Comparison of ENCODE assay signal across 8 mouse cellular contexts in the genomic region with DNA sequence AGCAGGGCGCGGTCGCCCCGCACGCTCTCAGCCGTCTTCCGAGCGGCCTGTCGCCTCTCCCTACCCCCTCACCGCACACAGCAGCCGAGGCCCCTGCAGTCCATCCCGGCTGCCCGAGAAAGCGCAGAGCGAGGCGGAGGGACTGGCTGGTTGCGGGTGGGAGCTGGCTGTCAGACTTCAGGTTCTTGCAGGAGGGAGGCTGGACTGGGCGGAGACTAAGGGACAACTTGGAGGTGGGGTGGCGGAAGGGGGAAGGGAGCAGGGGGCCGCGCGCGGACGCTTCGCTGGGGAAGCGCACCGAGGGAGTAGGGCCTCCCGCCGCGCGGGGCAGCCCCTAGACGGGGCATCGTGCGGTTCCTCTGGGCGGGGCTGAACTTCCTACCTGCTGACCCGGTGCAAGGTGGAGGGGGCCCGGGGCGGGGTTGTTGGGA. TPM values are rescaled to one million over a fixed set of nuclear protein-coding genes. Genes with fewer than 3 reads are reported as not detected.
A peak's percentile ranks its signal among the peaks of the same experiment; 100 is the strongest.
DNase-seq lines count a peak whose midpoint lies in the region; ATAC-seq and TF ChIP-seq lines count a peak whose summit lies in the region.

No protein-coding gene starts in this region.

- no peaks in the 10 kb centered on the region for H3K9me3 ChIP-seq in heart, postnatal 0 days (replicated peaks; ENCODE audit: control insufficient read depth, low read length)

- H3K4me1 ChIP-seq in brown adipose tissue, adult 24 weeks (ENCODE audit: control insufficient read depth, insufficient read depth, insufficient read length, low read length): peaks cover 6% of the 10 kb centered on the region; the same call in 1 of the 2 replicates
- peaks cover 24% of the 10 kb centered on the region for H3K4me1 ChIP-seq in heart, postnatal 0 days (ENCODE audit: control insufficient read depth, insufficient read depth)

- TF ChIP-seq CTCF in heart, postnatal 0 days (IDR thresholded peaks at IDR 0.05; ENCODE audit: low read depth): no peak

- peak; percentile 67 for ATAC-seq in heart, postnatal 0 days (ENCODE audit: insufficient read depth, low read depth)

- peak; percentile 50 for DNase-seq in MEL-GATA-1-ER (ENCODE audit: extremely low read depth, low read depth)
- DNase-seq in fibroblast of lung, adult 2 months (ENCODE audit: low read depth): peak; percentile 15
- peak; percentile 69 for DNase-seq in heart, postnatal 0 days (ENCODE audit: low spot score)
- DNase-seq in layer of hippocampus, postnatal 10 days (ENCODE audit: low spot score in 2 of 2): peak; percentile 70 to 77
- peak; percentile 71 for DNase-seq in lung, postnatal 36 days
- DNase-seq in retina, postnatal 1 day: peak; percentile 83
- peak; percentile 25 for DNase-seq in urinary bladder, postnatal 10 days (ENCODE audit: low spot score)

- no peaks in the 10 kb centered on the region for H3K27me3 ChIP-seq in heart, postnatal 0 days (ENCODE audit: control insufficient read depth, insufficient read depth, low read length)

- H3K27ac ChIP-seq in brown adipose tissue, adult 24 weeks (replicated peaks; ENCODE audit: low read depth, low read length): peak overlapping the region; percentile 97
- peak overlapping the region; percentile 98 for H3K27ac ChIP-seq in heart, postnatal 0 days (ENCODE audit: low read depth)

- TF ChIP-seq EP300 in heart, postnatal 0 days (IDR thresholded peaks at IDR 0.05; ENCODE audit: low read depth): no peak

- peak overlapping the region; percentile 96 for H3K9ac ChIP-seq in heart, postnatal 0 days (replicated peaks; ENCODE audit: low read depth, low read length)

- peak overlapping the region; percentile 98 for H3K4me3 ChIP-seq in brown adipose tissue, adult 24 weeks (ENCODE audit: insufficient read depth, low read depth, low read length)
- H3K4me3 ChIP-seq in heart, postnatal 0 days (ENCODE audit: low read depth, low read length): peak overlapping the region; percentile 92

- H3K4me2 ChIP-seq in heart, postnatal 0 days (ENCODE audit: low read depth, low read length): peak overlapping the region; percentile 75

- H3K36me3 ChIP-seq in heart, postnatal 0 days (replicated peaks; ENCODE audit: control insufficient read depth, insufficient read depth, low read length): no peaks in the 10 kb centered on the region

- under 1% methylated on average over 38 of the region's 38 CpGs for WGBS in heart, postnatal 0 days

RNA-seq across cellular contexts. Expression of a gene that starts 0.4 kb away (rescaled TPM):
- 90.2 and 95.3 TPM in 2 replicates for polyA plus RNA-seq in brown adipose tissue, adult 24 weeks (2012; ENCODE audit: insufficient read depth, insufficient read length, missing spikeins)
- total RNA-seq in heart, postnatal 0 days (2014; rRNA removed; ENCODE audit: low replicate concordance): 89.5 TPM in 2 replicates
- 74.4 and 80.7 TPM in 2 replicates for polyA plus RNA-seq in heart, postnatal 0 days (2015; fragmentation: Nextera tagmentation; extraction: Ambion mirVana)
- total RNA-seq in layer of hippocampus, postnatal 10 days (2021): 100 to 1,000 TPM; 112 to 127 TPM

Comparison
In these comparisons a context has a peak if more than half of its experiments do, and no peak if none do; other contexts are left out.
1. Peak in every context shown above with its lines: DNase-seq, ATAC-seq, H3K4me3 ChIP-seq and H3K27ac ChIP-seq.
2. DNase-seq: peak in every context shown above with its lines; median percentile 83 in retina, postnatal 1 day; 74 in layer of hippocampus, postnatal 10 days; 71 in lung, postnatal 36 days; 69 in heart, postnatal 0 days; 50 in MEL-GATA-1-ER; 25 in urinary bladder, postnatal 10 days; 15 in fibroblast of lung, adult 2 months.